Mouse (Mus musculus): ENCODE measurements around the gene Olfr341.

Olfr341 gene

GRCm38 (mm10) chr2:36482368-36482767 lies at the start of gene Olfr341:
Gene Olfr341 (minus strand): TSS chr2:36482468.
- DNase-seq, result no peak

DNA sequence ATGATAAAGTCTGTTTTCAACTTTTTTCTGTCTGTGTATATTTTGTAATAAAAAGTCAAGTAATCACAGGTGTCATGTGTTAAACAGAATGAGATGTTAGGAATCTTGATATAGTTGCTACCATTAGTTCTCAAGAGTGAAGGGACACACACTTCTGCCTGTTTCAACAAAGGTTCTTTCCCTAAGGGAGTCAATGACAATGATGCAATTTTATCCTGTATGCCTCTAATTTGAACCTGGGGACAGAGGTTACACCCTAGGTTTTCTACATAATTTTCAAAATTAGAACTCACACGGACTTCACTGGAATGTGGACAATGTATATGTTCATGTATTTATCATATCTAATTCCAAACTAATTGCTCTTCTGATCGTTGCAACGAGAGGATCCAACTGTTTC lies 42.4 kb upstream of the Olfr341 start, which contains the start of gene Olfr342:
Olfr342 (plus strand) TSS at position 301 of the 400 bp plus-strand sequence.
- no peak for DNase-seq

GRCm38 (mm10) chr2:36473634-36474033 lies 8.6 kb downstream of the Olfr341 start:
- DNase-seq, result no peak

GRCm38 (mm10) chr2:36452287-36452686 lies 30.0 kb downstream of the Olfr341 start, which contains the start of gene Olfr340:
Gene Olfr340 (plus strand): TSS chr2:36452587.
- DNase-seq, result no peak
